Mouse (Mus musculus) heart, embryonic 10.5 days (tissue): Measurements from ENCODE around the gene Magea10. TPM values are rescaled to one million over a fixed set of nuclear protein-coding genes. Genes with fewer than 3 reads are reported as not detected.

Experiments
- DNase-seq: peaks from one replicate; pipeline ENCODE4 v3.0.0-alpha.2; 2017; ENCODE audit warnings: low spot score
- H3K27ac ChIP-seq: fragments of 300-500 bp; sonication (generic); 2 replicates; pipeline ENCODE4 v1.5.1; 2016; ENCODE audit warnings: mild to moderate bottlenecking
- H3K27me3 ChIP-seq: fragments of 300-500 bp; sonication (generic); 2 replicates; pipeline ENCODE4 v1.6.1; 2016; ENCODE audit warnings: mild to moderate bottlenecking; ENCODE audit not compliant: poor library complexity, insufficient read depth, severe bottlenecking
- H3K36me3 ChIP-seq: fragments of 300-500 bp; sonication (generic); 2 replicates; pipeline ENCODE4 v1.6.1; 2016; ENCODE audit warnings: mild to moderate bottlenecking, moderate library complexity
- H3K4me1 ChIP-seq: fragments of 300-500 bp; sonication (generic); 2 replicates; pipeline ENCODE4 v1.6.1; 2016; ENCODE audit warnings: mild to moderate bottlenecking
- H3K4me3 ChIP-seq: fragments of 300-500 bp; sonication (generic); 2 replicates; pipeline ENCODE4 v1.5.1; 2016; ENCODE audit warnings: mild to moderate bottlenecking, moderate library complexity
- H3K9me3 ChIP-seq: fragments of 300-500 bp; sonication (generic); 2 replicates; pipeline ENCODE4 v1.6.1; 2016; ENCODE audit warnings: mild to moderate bottlenecking, moderate library complexity
- WGBS: fragments of 180-500 bp; shearing (Covaris S2); methylation state at CpG from one replicate; pipeline ENCODE4 v1.1.7; 2016; 5-methylcytosine and 5-hydroxymethylcytosine counted together
- polyA plus RNA-seq: library from polyadenylated mRNA; unstranded; fragments of >200 nt; fragmentation: Nextera tagmentation; extraction: Ambion mirVana; gene quantifications from 2 replicates; pipeline ENCODE4 v1.2.1, GENCODE M21; 2016

The Magea10 gene
- not detected in 2 replicates for polyA plus RNA-seq

- Histone ChIP-seq H3K9me3 (no peaks in the 10 kb centered on the region), H3K27me3 (no peaks in the 10 kb centered on the region), H3K4me3 (no peak within 1 kb of the TSS), H3K36me3 (no peaks in the 10 kb centered on the region), H3K4me1 (no peaks in the 10 kb centered on the region), H3K27ac (no peak within 1 kb of the TSS)
- DNase-seq, result no peak
- 86% methylated on average over 6 of the region's 6 CpGs for WGBS
Observed at GRCm38 (mm10) chrX:72386758-72387157, at the start of gene Magea10. Gene Magea10, minus strand, starts transcription at chrX:72386858.

- Histone ChIP-seq H3K27me3 (no peaks in the 10 kb centered on the region), H3K36me3 (no peaks in the 10 kb centered on the region), H3K4me1 (no peaks in the 10 kb centered on the region), H3K27ac (no peak overlapping the region), H3K9me3 (no peaks in the 10 kb centered on the region), H3K4me3 (no peak overlapping the region)
- 71% methylated on average over 1 of the region's 1 CpGs for WGBS
- DNase-seq, result no peak
Observed at GRCm38 (mm10) chrX:72381972-72382371, 4.7 kb downstream of the Magea10 start.

Other genes starting within 250 kb of the Magea10 start
- not detected in 2 replicates for gene Magea4, start 164.8 kb downstream of the Magea10 start, polyA plus RNA-seq
- gene Gabre, start 112.1 kb downstream of the Magea10 start, polyA plus RNA-seq, result 1.1 and 1.7 TPM in 2 replicates